Mouse (Mus musculus): ENCODE data around the gene Uqcrh. TPM values are rescaled to one million over a fixed set of nuclear protein-coding genes. Genes with fewer than 3 reads are reported as not detected.

Gene Uqcrh
- total and polyA plus RNA-seq, 2 experiments = 193 to 609 TPM

- Histone ChIP-seq H3K4me3 (ENCODE audit: insufficient read depth, low read depth, low read length) (no peak overlapping the region), H3K9ac (ENCODE audit: low read depth, low read length) (no peak overlapping the region), H3K79me2 (ENCODE audit: control insufficient read depth, insufficient read depth, low read length) (peaks cover 11% of the 10 kb centered on the region), H3K27me3 (ENCODE audit: control insufficient read depth, insufficient read depth, low read length) (no peaks in the 10 kb centered on the region), H3K27ac (replicated peaks; ENCODE audit: insufficient read depth, low read depth, low read length) (no peak overlapping the region), H3K4me1 (ENCODE audit: control insufficient read depth, insufficient read depth, low read length) (peaks cover 5% of the 10 kb centered on the region; the same call in 1 of the 2 replicates), H3K36me3 (ENCODE audit: control insufficient read depth, insufficient read depth, low read length) (peaks cover 47% of the 10 kb centered on the region)
- 61% methylated on average over 6 of the region's 6 CpGs for WGBS
- TF ChIP-seq POLR2A (IDR thresholded peaks at IDR 0.05; ENCODE audit: extremely low read depth, insufficient read depth, low read length) (no peak), CTCF (IDR thresholded peaks at IDR 0.05; ENCODE audit: low read depth, low read length) (no peak)
- no peak for DNase-seq (ENCODE audit: extremely low read depth, low read depth, low spot score)
These were observed 4.8 kb downstream of the Uqcrh start for GRCm38 (mm10) chr4:116070116-116070515.

- H3K27me3 ChIP-seq (ENCODE audit: control insufficient read depth, insufficient read depth, low read length) = no peaks in the 10 kb centered on the region
- no peaks in the 10 kb centered on the region for H3K4me1 ChIP-seq (ENCODE audit: control insufficient read depth, insufficient read depth, low read length)
- DNase-seq (ENCODE audit: extremely low read depth, low read depth, low spot score) = no peak
- H3K79me2 ChIP-seq (ENCODE audit: control insufficient read depth, insufficient read depth, low read length) = no peaks in the 10 kb centered on the region
- H3K9ac ChIP-seq (ENCODE audit: low read depth, low read length) = no peak overlapping the region
- no peak overlapping the region for H3K4me3 ChIP-seq (ENCODE audit: insufficient read depth, low read depth, low read length)
- no peak overlapping the region for H3K27ac ChIP-seq (replicated peaks; ENCODE audit: insufficient read depth, low read depth, low read length)
- 30% methylated on average over 1 of the region's 1 CpGs for WGBS
- TF ChIP-seq CTCF (IDR thresholded peaks at IDR 0.05; ENCODE audit: low read depth, low read length) = no peak
- no peak for TF ChIP-seq POLR2A (IDR thresholded peaks at IDR 0.05; ENCODE audit: extremely low read depth, insufficient read depth, low read length)
- H3K36me3 ChIP-seq (ENCODE audit: control insufficient read depth, insufficient read depth, low read length) = peaks cover 29% of the 10 kb centered on the region
These were observed 11.0 kb downstream of the Uqcrh start for GRCm38 (mm10) chr4:116063855-116064254.

GRCm38 (mm10) chr4:116059012-116059726 lies 15.7 kb downstream of the Uqcrh start:
- no peak for TF ChIP-seq CTCF (IDR thresholded peaks at IDR 0.05; ENCODE audit: low read depth, low read length)
- no peak for TF ChIP-seq POLR2A (IDR thresholded peaks at IDR 0.05; ENCODE audit: extremely low read depth, insufficient read depth, low read length)
- H3K79me2 ChIP-seq (ENCODE audit: control insufficient read depth, insufficient read depth, low read length) = no peaks in the 10 kb centered on the region
- no peaks in the 10 kb centered on the region for H3K27me3 ChIP-seq (ENCODE audit: control insufficient read depth, insufficient read depth, low read length)
- 80% methylated on average over 5 of the region's 5 CpGs for WGBS
- H3K9ac ChIP-seq (ENCODE audit: low read depth, low read length) = no peak overlapping the region
- no peaks in the 10 kb centered on the region for H3K36me3 ChIP-seq (ENCODE audit: control insufficient read depth, insufficient read depth, low read length)
- no peak overlapping the region for H3K4me3 ChIP-seq (ENCODE audit: insufficient read depth, low read depth, low read length)
- H3K27ac ChIP-seq (replicated peaks; ENCODE audit: insufficient read depth, low read depth, low read length) = no peak overlapping the region
- no peak for DNase-seq (ENCODE audit: extremely low read depth, low read depth, low spot score)
- 0 out of 2 replicates have a peak, but pooled peaks cover under 1% of the 10 kb centered on the region for H3K4me1 ChIP-seq (ENCODE audit: control insufficient read depth, insufficient read depth, low read length)

- WGBS = 20% methylated on average over 1 of the region's 1 CpGs
- TF ChIP-seq POLR2A (IDR thresholded peaks at IDR 0.05; ENCODE audit: extremely low read depth, insufficient read depth, low read length) = no peak
- TF ChIP-seq CTCF (IDR thresholded peaks at IDR 0.05; ENCODE audit: low read depth, low read length) = no peak
- H3K36me3 ChIP-seq (ENCODE audit: control insufficient read depth, insufficient read depth, low read length) = no peaks in the 10 kb centered on the region
These were observed 17.3 kb downstream of the Uqcrh start for GRCm38 (mm10) chr4:116057559-116057958.

GRCm38 (mm10) chr4:116053399-116053961 lies 21.4 kb downstream of the Uqcrh start, which contains the start of gene Nsun4:
Nsun4 (minus strand) TSS chr4:116053876.
- Histone ChIP-seq H3K9ac (ENCODE audit: low read depth, low read length) (peak within 1 kb of the TSS; percentile 85), H3K27me3 (ENCODE audit: control insufficient read depth, insufficient read depth, low read length) (no peaks in the 10 kb centered on the region), H3K27ac (replicated peaks; ENCODE audit: insufficient read depth, low read depth, low read length) (peak within 1 kb of the TSS; percentile 94), H3K4me3 (ENCODE audit: insufficient read depth, low read depth, low read length) (peak within 1 kb of the TSS; percentile 63), H3K36me3 (ENCODE audit: control insufficient read depth, insufficient read depth, low read length) (no peaks in the 10 kb centered on the region), H3K79me2 (ENCODE audit: control insufficient read depth, insufficient read depth, low read length) (no peaks in the 10 kb centered on the region), H3K4me1 (ENCODE audit: control insufficient read depth, insufficient read depth, low read length) (peaks cover 8% of the 10 kb centered on the region)
- WGBS = under 1% methylated on average over 35 of the region's 35 CpGs
- TF ChIP-seq CTCF (IDR thresholded peaks at IDR 0.05; ENCODE audit: low read depth, low read length) (no peak), POLR2A (IDR thresholded peaks at IDR 0.05; ENCODE audit: extremely low read depth, insufficient read depth, low read length) (peak; percentile 71)
- DNase-seq (ENCODE audit: extremely low read depth, low read depth, low spot score) = peak; percentile 92

More at GRCm38 (mm10) chr4:116057559-116057958, 17.3 kb downstream of the Uqcrh start:
- Histone ChIP-seq H3K79me2 (ENCODE audit: control insufficient read depth, insufficient read depth, low read length) (no peaks in the 10 kb centered on the region), H3K4me3 (ENCODE audit: insufficient read depth, low read depth, low read length) (no peak overlapping the region), H3K27ac (replicated peaks; ENCODE audit: insufficient read depth, low read depth, low read length) (no peak overlapping the region), H3K9ac (ENCODE audit: low read depth, low read length) (no peak overlapping the region), H3K4me1 (ENCODE audit: control insufficient read depth, insufficient read depth, low read length) (peaks cover 5% of the 10 kb centered on the region), H3K27me3 (ENCODE audit: control insufficient read depth, insufficient read depth, low read length) (no peaks in the 10 kb centered on the region)
- no peak for DNase-seq (ENCODE audit: extremely low read depth, low read depth, low spot score)
